In the genomic region with DNA sequence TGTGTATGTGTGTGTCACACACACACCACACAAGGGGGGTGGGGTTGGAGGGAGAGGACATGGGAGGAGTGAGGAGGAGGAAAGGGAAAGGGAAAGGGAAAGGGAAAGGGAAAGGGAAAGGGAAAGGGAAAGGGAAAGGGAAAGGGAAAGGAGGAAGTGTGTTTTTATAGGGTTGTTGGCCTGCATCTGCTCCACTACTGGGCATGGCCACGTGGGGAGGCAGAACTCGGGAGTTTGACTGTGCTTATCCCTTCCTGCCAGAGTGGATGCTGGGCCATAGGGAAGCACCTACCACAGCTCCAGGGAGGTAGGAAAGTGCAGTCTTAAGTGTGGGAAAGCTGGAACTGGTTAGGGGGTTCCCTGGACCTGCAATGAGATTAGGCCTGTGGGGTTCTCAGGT, we compare ENCODE assay signal across 27 mouse cellular contexts.
"Had no signal": no experiment of that assay in that cellular context is flagged by ENCODE, and none has a peak within 500 bp of the region (broad histone marks: within the 10 kb centered on the region; RNA-seq: fewer than 3 reads in every experiment).

No protein-coding gene starts in this region.

- H3K9me3 ChIP-seq: hindbrain, embryonic 10.5 days; hindbrain, embryonic 13.5 days; hindbrain, embryonic 15.5 days; intestine, embryonic 15.5 days; limb, embryonic 10.5 days; limb, embryonic 12.5 days; liver, embryonic 13.5 days; liver, embryonic 15.5 days had no signal

- ATAC-seq: hindbrain, postnatal 0 days; intestine, embryonic 15.5 days; intestine, postnatal 0 days had no signal

- H3K4me3 ChIP-seq: gastrocnemius, adult 2 months; heart, adult 2 months; hindbrain, embryonic 10.5 days; hindbrain, embryonic 13.5 days; hindbrain, embryonic 15.5 days; intestine, embryonic 15.5 days; left cerebral cortex, adult 2 months; limb, embryonic 10.5 days; limb, embryonic 12.5 days; liver, embryonic 13.5 days; liver, embryonic 15.5 days had no signal

- H3K27ac ChIP-seq: gastrocnemius, adult 2 months; heart, adult 2 months; hindbrain, embryonic 10.5 days; hindbrain, embryonic 13.5 days; hindbrain, embryonic 15.5 days; hindbrain, postnatal 0 days; intestine, embryonic 15.5 days; left cerebral cortex, adult 2 months; limb, embryonic 10.5 days; limb, embryonic 12.5 days; liver, embryonic 13.5 days; liver, embryonic 15.5 days had no signal

- H3K4me2 ChIP-seq: heart, embryonic 11.5 days; hindbrain, embryonic 13.5 days; hindbrain, embryonic 15.5 days; intestine, embryonic 15.5 days; limb, embryonic 12.5 days; liver, embryonic 11.5 days; liver, embryonic 13.5 days; liver, embryonic 15.5 days had no signal

- H3K9ac ChIP-seq: hindbrain, embryonic 13.5 days; hindbrain, embryonic 15.5 days; intestine, embryonic 15.5 days; limb, embryonic 12.5 days; liver, embryonic 13.5 days; liver, embryonic 15.5 days had no signal

- H3K4me1 ChIP-seq: liver, embryonic 13.5 days; liver, embryonic 15.5 days had no signal

- DNase-seq: gastrocnemius, adult 2 months; gastrocnemius, postnatal 10 days; gastrocnemius, postnatal 25 days; heart, adult 11 months; heart, adult 2 months; heart, postnatal 10 days; heart, postnatal 4 days; kidney, adult 18-20 months; kidney, adult 8-10 months; kidney, postnatal 10 days; kidney, postnatal 25 days; kidney, postnatal 4 days; layer of hippocampus, adult 9-11 months; liver; liver, embryonic 13.5 days had no signal

- H3K27me3 ChIP-seq: hindbrain, embryonic 13.5 days; hindbrain, embryonic 15.5 days; intestine, embryonic 15.5 days; limb, embryonic 12.5 days; liver, embryonic 13.5 days; liver, embryonic 15.5 days had no signal

- H3K36me3 ChIP-seq: hindbrain, embryonic 10.5 days; hindbrain, embryonic 13.5 days; hindbrain, embryonic 15.5 days; intestine, embryonic 15.5 days; limb, embryonic 10.5 days; limb, embryonic 12.5 days; liver, embryonic 13.5 days; liver, embryonic 15.5 days had no signal
